Mouse (Mus musculus) ovary, adult 18-20 months (tissue): Measurements from ENCODE around the gene Chmp6.

Source experiments
- DNase-seq: peaks from one replicate; pipeline ENCODE4 v3.0.0; 2022; ENCODE audit warnings: low spot score, mixed read lengths

Gene Chmp6

DNA sequence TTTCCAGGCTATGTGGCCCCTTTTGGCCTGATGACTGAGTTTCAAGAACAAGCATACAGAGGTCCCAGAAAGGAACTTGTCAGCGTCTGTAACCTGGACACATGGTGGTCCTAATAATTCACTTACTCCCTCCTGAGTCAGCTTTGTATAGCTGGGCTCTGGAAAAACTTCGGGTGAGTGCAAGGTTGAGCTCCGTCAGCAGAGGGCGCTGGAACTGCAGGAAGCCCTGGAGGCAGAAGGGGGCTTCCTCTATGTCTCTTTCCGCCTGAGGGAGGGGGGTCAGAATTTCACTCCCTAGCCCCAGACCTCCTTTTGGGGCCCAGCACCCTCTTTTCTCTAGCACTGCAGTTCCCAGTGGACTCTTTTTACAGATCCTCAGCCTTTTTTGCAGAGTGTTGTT, 3.8 kb upstream of the Chmp6 start:
- no peak for DNase-seq

DNA sequence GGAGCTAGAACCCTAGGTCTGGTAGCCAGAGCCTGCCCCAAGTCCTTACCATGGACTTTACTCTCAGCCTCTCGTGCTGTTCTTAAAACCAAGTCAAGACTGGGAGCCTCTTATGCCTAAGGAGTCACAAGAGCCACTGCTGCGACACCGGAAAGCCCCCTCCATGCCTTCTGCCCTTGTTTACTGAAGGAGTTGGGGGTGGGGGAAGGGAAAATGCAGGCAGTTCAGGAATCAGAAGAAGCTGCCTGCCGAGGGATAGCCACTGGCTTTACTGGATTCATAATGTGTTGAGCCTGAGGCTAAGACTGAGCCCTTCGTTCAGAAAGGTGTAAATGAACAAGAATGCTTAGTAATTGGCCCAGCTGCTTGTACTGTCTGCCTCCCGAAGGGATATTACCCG, 396 bp upstream of the Chmp6 start:
- DNase-seq = no peak

DNA sequence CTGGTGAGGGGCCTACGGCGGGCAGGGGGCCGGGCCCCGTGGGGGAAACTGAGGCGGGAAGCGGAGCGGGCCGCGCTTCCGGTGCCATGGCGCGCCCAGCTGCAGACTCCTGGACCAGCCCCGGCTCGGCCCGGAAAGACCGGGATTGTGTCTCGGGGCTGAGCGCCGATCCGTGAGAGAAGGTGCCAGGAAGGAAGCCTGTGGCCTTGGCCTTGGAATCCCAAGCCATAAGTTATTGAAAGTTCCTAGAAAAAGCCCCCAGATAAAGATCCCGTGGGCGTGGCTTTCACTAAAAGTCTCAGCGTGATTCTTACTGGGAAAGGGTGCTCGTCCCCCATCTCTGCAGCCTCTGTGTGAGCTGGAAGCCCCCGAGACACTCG, 684 bp downstream of the Chmp6 start:
- DNase-seq = peak; percentile 32

DNA sequence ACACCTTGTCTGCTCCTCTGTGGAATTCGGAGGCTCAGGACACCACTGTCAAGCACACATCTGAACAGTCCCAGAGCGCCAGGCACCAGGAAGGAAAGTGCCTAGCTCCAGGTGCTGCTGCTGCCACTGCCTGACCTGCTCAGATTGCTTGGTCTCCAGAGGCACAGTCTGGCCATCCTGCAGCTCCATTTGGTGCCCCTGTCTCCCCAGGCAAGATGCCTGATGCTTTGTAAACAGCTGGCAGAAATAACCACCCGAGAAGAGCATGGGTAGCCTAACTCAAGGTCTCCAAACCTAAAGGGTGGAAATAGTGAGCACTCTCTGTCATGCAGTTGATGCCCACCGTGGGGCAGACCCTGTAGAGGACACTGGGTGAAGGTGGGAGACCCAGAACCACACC, 1.1 kb downstream of the Chmp6 start:
- DNase-seq = no peak

DNA sequence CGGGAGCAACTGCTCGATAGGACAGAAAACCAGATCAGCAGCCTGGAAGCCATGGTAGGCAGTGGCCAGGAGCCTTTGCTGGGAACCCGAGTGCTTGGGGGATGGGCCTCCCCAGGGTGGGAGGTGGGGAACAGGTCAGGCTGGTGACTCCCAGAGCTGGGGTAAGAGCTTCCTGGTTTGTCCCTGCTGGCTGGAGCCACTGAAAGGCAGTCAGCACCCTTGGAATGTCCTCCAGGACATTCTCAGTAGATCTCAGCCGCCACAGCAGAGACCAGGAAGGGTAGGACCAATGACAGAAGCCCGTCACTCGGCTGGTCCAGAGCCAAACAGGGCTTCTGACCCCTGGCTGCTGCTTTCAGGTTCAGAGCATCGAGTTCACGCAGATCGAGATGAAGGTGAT, 2.4 kb downstream of the Chmp6 start:
- no peak for DNase-seq

DNA sequence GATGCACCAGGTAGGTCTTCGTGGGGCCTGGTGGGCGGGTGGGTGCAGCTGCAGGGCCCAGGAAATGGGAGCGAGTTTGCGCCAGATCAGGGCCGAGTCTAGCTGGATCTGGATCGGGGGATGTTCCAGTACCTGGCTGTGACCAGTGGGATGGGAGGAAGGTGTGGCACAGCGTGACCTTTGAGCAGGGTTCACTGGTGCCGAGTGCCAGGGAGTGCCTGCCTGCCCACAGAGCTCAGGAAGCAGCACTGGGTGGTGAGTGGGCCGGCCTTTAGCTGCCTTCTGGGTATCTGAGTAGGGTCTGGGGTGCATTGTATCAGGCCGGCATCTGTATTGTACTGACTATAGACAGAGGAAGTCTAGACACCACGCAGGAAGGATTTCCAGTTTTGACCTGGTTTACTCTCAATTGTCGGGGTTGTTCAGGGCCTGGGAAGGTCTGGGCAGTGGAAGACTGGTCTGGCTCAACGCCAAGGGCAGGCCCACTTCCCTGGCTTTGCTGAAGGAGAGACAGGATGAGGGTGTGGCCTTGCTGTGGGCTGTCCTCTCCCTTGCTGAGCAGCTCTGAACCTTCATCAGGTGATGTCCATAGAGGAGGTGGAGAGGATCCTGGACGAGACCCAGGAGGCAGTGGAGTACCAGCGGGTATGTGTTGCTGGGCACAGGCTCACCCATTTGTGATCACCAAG, 3.0 kb downstream of the Chmp6 start:
- no peak for DNase-seq

DNA sequence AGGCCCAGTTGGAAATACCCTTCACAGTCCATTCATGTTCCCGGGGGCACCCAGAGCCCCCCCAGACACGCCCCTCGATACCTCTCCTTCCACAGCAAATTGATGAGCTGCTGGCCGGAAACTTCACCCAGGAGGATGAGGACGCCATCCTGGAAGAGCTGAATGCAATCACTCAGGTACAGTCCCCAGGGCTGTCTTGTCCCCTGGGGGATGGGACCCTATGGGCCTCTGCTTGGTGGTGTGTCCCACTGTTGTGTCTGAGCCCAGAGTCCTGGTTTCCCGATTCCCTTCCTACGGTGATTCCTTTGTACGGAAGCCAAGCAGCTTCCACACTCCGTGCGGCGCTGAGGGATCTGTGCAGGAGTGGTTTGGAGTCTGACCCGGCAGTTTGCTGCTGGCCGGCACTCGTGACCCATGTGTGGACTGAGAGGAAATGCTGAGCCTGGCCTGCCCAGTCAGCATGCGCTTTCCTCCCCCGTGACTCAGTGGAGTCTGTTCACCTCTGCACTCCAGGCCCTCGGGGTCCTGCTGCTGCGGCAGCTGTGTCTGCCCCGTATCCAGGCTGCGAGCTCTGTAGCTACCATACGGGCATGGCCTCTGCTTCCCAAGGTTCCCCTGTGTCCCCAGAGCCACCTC, 3.7 kb downstream of the Chmp6 start:
- DNase-seq = no peak

DNA sequence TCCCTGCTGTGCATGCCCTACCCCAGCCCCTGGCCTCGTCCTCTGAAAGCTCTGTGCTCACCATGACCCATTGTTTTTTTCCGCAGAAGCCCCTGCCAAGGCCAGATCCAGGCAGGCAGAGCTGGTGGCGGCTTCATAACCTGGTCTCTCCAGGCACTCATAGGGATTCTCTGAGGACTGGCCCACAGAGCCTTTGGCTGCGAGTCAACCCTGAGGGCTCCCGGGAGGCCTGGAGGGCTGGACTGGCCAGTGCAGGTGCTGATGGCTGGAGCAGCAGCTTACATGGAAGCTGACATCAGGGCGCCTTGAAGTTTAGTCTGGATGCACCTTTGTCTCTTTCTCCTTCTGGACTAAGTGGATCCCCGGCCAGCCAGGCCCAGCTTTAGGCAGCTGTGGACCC, 5.3 kb downstream of the Chmp6 start:
- no peak for DNase-seq

DNA sequence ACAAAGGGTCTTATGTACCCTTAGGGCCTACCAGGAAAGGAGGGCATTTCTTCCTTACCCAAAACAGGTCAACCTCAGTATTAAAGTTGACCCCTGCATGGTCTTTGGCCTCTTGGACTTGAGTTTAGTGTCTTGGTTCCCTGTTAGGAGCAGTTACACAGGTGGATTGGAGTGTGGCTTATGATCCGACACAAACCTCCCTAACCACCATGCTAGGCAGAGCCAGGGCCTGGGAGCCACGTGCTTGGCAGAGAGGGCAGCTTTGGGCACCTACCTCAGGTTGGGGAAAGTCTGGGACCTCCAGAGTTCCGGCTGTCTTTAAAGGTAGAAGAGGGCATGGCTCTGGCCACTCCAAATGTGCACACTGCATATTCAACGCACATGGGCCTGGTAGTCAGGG, 6.2 kb downstream of the Chmp6 start:
- no peak for DNase-seq

DNA sequence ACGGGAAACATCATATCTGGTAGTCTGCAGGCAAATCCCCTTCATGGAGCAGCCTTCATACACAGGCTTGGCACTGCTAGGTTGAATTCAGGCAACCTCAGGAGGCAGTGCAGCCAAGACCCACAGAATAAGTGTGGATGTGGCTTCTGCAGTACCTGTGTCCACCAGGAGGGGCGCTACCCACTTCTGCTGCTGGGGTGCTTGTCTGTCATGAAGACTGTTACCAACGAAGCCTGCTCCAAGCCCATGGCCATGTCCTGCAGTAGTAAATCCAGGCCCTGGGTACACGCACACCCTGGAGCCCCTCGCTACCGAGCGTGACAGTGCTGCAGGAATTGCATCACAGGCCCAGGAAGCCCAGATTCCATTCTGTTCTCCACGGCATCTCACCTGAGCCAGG, 6.7 kb downstream of the Chmp6 start:
- DNase-seq = no peak

DNA sequence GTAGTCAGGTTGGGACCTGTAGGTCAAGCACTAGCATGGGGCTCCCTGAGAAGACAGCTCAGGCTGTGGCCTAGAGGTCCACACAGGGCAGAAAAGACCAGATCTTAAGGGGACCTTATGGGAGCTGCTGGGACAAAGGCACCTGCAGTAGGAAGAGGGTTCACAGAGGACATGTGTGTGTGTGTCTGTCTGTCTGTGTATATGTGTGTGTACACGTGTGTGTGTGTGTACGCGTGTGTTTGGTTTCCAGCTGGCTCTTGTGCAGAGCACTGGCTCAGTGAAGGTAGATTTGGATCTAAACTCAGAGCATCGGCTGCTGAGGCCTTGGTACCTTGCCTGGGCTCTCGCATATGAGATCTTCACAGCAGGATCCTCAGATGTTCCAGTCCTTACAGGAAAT, 7.4 kb downstream of the Chmp6 start:
- no peak for DNase-seq

DNA sequence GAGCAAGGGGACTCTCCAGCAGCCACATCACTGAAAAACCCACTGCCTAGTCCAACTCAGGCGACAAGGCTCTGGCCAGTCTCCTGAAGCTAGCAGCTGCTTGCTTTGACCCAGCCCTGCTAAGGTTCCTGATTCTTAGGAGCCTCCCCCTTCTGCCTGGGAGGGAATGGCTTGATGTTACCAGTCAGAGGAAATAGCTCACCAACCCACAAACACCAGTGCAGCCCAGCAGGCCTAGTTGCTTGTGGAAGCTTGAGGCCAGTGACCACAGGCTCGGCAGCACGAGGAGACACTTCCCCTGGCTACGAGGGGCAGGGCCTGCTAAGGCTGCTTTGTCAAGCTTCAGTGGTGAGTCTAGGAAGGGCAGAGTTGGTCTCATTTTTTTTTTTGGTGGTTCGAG, 11.9 kb downstream of the Chmp6 start:
- no peak for DNase-seq

DNA sequence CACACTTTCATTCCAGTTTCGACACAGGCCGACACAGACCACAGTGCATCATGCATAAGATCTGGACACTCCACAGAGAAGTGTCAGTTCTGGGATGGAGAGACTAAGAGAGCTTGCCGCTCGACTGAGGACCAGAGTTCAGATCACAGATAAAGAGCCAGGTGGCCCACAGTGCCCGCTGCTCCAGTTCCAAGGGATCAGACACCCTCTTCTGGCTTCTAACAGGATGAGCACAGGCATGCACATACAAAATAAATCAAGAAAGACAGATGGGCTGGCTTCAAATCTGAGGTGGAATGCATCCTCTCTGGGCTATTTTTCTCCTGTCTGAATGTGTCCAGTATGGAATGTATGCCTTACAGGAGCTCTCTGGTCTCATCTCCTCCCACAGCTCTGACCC, 13.5 kb downstream of the Chmp6 start:
- DNase-seq = no peak

DNA sequence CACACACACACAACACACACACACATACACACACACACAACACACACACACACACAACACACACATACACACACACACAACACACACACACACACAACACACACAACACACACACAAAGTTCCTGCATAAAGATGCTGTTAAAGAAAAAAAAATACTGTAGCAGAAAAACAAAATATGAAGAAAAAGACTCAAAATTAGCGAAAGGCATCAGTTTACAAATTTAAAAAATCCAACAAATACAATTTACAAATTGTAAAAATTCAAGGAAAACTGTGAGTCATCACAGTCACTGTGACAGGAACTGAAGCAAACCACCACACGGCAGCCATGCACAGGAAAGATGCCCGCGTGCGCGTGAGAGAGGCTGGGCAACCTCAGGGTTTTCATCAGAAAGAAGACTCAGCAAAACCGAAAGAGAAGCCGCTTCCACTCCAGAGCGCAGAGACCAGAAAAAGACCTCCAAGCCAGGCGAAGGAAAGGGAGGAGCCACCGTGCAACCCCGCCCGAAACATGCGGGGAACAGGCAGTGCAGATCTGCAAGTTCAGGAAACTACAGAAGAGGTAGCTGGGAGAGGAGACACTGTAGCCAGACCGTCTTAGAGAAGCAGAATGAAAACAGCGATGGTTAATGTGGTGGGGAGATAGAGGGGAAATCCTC, 14.9 kb downstream of the Chmp6 start:
- no peak for DNase-seq

DNA sequence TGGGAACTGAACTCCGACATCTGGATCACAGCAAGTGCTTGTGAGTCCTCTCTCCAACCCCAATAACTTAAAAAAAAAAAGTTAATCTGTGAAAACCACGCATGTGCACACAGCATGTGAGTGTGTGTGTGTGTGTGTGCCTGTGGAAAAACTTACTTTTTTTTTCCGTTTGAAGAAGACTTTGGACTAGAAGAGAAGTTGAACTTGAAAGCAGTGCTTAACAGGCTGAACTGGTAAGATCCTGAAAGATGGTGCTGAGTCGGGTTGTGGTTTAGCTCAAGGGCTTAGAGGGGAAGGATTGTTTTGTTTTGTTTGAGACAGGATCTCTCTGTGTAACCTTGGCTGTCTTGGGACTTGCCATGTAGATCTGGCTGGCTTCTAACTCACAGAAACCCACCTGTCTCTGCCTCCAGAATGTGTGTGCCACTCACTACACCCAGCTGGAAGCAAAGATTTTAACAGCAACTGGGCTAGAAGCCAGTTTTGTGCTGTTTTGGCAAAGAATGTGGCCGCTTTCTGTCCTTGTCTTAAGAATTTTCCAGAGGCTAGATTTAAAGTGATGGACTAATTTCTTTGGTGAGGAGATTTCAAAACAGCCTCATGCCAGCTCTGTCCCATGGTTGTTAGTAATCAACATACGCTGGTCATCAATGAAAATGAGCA, 16.5 kb downstream of the Chmp6 start:
- DNase-seq = no peak

DNA sequence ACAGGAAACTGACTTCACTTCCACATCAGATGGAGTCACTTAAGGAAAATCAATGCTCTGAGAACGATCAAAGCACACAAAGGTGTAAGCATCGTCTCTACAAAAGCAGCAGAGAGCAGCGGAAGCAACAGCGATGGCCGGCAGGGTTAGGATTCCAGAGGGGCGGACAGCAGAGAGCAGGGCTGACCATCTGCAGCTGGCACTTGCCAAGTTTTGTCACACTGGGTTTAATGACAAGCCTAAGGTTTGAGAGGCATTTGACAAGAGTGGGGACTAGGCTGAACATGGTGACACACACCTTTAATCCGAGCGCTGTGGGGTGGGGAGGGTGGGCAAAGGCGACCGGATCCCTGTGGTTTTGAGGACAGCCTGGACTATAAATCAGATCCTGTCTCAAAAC, 18.6 kb downstream of the Chmp6 start:
- DNase-seq = no peak

DNA sequence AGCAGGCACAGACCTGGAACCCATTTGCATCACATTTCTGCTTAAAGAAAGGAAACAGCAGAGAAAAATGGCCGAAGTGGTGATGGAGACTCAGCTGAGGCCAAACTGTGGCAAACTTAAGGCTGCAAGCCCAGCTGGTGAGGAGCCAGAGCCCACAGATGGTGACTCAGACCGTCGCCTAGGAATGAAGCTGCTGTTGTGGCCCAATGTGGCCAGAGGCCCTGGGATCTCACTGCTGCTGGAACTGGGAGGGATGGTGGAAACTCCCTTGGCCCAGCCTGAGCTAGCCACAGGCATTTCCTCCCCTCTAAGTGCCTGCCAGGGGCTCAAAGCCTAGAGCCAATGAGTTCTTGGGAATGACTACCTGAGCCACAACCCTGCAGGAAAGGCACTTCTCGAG, 19.9 kb downstream of the Chmp6 start:
- DNase-seq = no peak

DNA sequence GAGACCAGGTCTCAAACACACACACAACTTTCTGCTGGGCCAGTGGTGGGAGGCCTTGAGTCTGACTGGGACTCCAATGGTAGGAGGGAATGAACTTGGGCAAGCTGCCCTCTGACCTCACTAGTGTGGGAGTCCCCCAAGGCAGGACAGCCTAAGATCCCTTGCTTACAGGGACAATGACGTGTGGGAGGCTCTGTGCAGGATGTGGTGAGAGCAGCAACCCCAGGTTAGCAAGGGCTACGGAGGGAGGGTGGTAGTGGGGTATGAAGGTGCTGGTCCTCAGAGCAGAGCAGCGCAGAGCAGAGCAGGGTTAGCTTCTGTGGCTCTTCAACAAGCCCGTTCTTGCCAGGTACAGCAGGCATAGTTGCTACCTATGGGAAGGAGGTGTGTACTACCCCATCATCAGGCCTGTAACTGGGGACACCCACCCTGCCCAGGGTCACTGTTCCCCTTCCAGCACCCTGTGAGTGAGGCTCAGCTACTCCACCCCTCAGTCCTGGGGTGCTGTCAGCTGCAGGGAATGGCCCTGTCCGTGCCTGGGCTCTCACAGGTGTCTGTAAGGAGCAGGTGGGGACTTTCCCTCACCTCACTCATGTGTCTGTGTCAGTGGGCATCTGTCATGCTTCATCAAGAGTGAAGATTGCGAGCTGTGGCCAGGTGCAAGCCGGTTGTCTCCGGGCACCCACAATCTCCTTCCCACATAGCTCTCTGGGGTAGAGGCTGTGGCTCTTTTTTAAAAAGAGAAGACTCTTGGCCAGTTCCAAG, 20.8 kb downstream of the Chmp6 start:
- no peak for DNase-seq

DNA sequence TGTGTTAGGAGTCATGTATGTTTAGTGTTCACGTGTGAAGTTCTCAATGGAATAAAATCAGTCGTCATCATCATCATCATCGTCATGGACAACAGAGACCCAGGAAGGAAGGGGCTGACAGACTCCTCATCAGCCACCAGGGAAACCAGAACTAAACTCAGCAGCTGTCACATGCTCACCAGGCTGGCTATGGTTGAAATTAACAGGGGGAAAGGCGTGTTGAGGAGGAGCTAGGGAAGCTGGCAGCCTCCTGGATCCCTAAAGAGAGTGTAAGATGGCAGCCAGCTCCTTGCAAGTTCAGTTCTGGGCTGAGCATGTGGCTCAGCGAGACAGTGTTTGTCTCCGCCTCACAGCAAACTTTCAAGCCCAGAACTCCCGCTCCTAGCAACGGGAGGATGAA, 21.5 kb downstream of the Chmp6 start:
- DNase-seq = no peak

DNA sequence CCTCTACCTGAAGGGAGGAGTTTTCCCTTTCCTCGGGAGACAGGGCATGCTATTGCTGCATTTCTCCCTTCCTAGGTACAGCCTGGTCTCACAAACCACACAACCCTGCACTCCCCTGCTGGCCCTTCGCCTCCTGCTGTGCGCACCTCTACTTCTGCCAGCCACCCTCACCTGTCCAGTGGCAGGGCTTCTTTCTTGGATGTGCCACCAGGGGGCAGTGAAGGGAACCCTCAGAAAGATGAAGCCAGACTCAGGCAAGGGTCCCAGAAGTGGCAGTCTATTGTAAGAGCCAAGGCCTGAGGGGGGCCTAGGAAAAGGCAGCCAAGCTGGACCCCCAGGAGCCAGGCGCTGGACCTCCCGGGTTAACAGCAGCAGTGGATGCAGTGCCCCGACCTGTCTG, 22.2 kb downstream of the Chmp6 start:
- DNase-seq = no peak

DNA sequence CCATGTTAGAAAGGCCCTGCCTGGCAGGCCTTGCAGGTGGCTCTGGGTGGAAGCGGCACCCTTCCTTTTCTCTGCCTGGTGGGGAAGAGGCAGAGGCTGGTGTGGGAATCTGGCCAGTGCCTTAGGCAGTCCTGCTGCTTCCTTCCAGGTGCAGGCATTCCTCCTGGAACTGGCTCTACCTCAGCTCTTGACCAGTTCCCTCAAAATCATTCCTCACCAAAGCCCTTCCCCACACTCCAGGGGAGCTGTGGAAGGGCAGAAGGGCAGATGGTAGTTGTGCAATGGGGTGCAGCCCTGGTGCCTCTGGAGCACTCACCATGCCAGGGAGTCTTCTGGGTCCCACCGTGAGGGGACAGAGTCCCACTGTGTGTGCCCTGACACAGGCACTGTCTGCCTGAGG, 23.2 kb downstream of the Chmp6 start:
- no peak for DNase-seq

DNA sequence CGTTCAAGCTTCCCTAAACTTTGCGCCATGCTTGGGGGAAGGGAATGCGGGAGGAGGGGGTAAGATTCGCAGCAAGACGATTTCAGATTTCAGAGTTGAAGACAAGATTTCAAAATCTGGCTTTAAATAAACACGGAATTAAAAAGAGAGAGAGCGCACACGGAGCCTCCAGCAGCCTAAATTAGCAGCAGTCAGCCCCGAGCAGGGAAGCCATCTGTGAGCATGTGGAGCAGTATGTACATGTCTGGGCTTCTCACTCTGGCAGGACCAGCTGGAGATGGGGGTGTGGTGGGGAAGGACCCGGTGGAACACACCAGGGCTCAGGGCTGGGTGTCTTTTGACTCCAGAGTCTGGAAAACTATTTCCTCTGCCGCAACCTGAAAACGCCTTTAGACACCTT, 24.0 kb downstream of the Chmp6 start:
- DNase-seq = no peak
